Mouse (Mus musculus) regulatory T cell (primary cell): ENCODE measurements around the gene Mctp1.
"Not testable (repeated sequence)": the region's sequence is repeated elsewhere in the genome, so short reads cannot be mapped to it uniquely, and the experiment has no call there.

Source experiments
- in situ Hi-C: fragments of 300-600 bp; cut with MboI, MseI; formaldehyde crosslinking; loops from one replicate; pipeline ENCODE4 v1.15.1; 2025; ENCODE audit warnings: high pct_unique_total_duplicates

Gene Mctp1

GRCm38 (mm10) chr13:76481601-76482000, 97.3 kb downstream of the Mctp1 start:
- in situ Hi-C loops = no loop called here

DNA sequence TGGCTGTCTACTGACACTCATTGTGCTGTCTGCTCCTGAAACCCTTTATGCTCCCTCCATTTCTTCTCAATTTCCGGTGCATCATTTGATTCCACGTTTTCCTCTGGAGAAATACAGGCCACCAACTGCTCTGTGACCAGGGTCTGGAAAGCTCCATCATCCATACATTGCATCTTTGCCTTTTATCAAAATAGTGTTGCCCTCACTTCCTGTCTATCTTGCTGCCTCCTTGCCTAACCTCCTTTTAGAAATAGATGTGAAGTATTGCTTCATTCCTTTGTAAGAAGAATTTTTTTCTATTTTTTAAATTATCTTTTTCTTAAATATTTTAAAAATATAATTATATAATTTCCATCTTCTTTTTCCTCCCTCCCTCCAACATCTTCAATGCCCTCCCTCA, 98.7 kb downstream of the Mctp1 start:
- in situ Hi-C loops = no loop called here

DNA sequence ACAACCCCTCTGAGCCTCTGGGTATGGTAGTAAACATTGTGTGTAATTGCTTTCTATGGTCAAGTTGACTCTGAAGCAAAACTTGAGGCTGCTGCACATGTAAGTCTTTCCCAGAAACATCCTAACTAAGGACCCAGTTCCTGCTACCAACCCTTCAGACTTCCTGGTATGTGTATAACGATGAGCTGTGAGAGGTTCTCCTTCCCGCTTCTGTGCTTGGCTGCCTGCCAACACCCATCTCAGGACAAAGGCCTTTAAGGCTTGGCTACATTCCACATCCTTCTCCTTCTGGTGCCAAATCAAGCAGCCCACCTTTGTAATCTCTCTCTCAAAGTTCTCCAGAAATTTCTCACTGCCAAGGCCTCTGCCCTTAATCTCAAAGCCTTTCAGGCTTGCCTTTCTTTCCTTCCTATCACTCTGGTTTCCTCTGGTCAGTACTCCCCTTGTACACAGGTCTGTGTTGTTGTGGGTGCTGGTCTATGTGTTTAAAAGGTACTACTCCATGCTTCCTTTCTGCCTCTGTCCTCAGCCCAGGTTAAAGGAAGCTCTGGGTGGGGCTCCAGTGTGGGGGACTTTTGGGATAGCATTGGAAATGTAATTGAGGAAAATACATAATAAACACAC, 99.9 kb downstream of the Mctp1 start:
- in situ Hi-C loops = no loop called here

DNA sequence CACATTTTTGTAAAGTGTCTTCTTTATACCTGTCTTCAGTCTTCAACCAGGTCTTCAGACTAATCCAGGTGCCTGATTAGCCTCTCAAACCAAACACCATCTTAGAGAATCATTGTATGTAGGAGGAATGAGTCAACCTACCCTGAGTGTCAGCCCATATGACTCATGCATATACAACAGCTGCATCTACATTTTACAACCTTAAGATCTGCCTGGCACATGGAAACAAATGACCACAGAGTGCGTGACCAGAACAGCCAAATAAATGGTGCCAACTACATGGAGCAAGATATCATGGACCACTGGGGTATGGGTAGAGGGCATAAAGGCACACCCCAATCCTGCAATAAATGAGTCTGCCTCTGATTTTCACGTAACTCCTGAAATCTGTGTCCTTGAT, 131.6 kb downstream of the Mctp1 start:
- in situ Hi-C loops = no loop called here

DNA sequence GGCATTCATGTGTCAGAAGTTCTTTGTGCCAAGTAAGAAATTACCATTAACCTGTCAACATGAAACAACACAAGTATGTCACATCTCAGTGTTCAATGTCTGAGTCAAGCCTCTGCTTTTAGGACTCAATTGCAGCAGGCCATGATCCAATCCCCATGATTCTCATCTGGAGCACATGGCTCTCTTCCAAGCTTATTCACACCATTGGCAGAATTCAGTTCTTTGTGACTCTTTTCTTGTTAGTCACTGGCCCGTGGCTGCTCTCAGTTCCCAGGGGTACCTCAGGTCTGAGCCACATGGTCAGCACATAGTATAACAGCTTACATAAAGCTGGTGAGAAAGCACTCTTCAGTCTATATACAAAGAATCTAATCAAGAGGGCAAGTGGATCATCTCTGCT, 138.8 kb downstream of the Mctp1 start:
- in situ Hi-C loops = no loop called here

GRCm38 (mm10) chr13:76527326-76527725, 143.0 kb downstream of the Mctp1 start:
- in situ Hi-C loops = no loop called here

GRCm38 (mm10) chr13:76527751-76528150, 143.4 kb downstream of the Mctp1 start:
- in situ Hi-C loops = no loop called here

GRCm38 (mm10) chr13:76529915-76530314, 145.6 kb downstream of the Mctp1 start:
- in situ Hi-C loops = no loop called here

DNA sequence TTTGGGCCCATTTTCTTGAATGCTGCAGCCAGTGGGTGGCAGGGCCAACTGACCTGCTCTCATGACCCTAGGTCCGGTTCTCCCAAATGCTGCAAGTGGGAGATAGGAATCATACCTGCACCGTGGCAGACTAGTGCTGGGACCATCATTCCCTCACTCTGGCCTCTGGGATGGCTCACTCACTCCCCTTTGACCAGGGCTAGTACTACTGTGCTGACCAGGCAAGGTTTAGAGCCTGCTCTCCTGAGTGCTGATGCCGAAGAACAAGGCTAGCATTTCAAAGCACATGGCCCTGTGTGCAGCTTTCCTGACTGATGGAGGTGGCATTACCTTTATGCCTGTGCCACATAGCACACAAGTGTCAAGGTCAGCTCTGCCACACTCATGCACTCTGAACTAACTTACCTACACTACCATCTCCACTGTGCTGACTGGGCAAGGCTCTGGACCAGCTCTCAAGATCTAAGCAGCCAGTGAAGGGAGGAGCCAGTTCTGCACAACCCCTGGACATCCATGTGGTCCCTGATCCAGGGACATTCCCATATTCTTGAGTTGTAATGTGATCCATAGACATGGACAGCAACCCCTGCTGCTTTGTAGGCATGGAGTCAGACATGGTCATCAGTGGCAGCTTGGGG, 146.7 kb downstream of the Mctp1 start:
- in situ Hi-C loops = no loop called here

DNA sequence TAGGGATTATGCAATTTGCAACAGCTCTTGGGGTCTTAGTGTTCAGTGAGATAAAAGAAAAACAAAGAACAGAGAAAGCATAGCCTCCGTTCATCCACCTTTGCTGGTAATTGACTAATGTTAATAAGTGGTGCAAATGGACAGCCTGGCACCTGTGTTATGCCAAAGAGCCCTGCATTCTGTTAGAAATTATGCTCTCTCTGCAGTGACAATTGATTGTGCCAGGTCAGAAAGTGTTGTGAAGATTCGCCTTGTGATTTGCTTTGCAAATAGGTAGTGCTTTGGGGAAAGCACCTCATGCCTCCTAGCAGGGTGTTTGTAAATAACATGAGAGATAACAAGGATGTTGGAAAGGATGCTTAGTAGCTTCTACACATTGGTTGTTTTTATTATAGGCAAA, 163.5 kb downstream of the Mctp1 start:
- in situ Hi-C loops = no loop called here

DNA sequence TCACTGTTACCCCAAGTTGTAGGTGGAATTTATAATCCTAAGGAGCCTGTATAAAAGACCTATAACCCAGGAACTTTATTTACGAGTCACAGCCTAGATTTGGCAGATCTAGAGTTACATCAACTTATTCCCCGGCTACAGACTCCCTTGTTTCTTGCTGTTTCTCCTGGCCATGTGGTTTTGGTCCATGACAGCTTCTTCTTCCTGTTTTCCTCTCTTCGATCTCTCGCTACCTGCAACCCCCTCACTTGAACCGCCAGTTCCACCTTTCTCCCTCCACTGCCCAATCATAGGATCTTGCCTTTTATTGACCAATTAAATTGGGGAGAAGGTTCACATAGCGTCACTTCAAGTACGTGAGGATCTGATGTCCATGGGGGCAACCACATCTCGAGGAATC, 176.6 kb downstream of the Mctp1 start:
- in situ Hi-C loops = no loop called here

- in situ Hi-C loops = no loop called here
Observed at GRCm38 (mm10) chr13:76561594-76561993, 177.3 kb downstream of the Mctp1 start.

GRCm38 (mm10) chr13:76564061-76564460, 179.7 kb downstream of the Mctp1 start:
- in situ Hi-C loops = no loop called here

GRCm38 (mm10) chr13:76566024-76566423, 181.7 kb downstream of the Mctp1 start:
- in situ Hi-C loops = no loop called here

- in situ Hi-C loops = no loop called here
Observed at GRCm38 (mm10) chr13:76567448-76567847, 183.1 kb downstream of the Mctp1 start.

- in situ Hi-C loops = no loop called here
Observed at GRCm38 (mm10) chr13:76568569-76569211, 184.4 kb downstream of the Mctp1 start.

GRCm38 (mm10) chr13:76579414-76579813, 195.1 kb downstream of the Mctp1 start:
- in situ Hi-C loops = no loop called here

DNA sequence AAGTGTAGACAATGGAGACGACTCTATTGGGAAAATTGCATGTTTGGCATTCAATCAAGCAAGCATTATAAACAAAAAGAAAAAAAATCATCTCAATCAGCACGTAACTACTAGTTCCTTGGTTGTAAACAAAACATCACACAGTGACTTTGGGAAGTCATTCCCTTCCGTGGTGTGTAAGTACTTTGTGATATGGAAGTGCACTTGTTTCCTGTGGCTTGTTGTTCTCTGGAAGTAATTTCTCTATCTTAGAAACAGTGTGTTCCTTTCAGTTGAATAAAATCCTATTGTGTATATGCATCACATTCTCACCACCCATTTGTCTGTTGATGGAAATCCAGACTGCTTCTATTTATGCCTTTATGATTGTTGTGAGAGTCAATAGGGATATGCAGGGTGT, 201.1 kb downstream of the Mctp1 start:
- in situ Hi-C loops = no loop called here

DNA sequence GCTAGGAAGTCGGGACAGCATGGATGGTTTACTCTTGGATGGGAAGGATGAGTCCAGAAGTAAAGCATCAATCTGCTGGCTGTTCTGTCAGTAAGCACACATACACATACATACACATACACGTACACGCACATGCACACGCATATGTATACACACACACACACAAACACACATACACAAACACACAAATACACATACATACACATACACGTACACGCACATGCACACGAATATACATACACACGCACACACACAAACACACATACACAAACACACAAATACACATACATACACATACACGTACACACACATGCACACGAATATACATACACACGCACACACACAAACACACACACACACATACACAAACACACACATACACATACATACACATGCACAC, 206.4 kb downstream of the Mctp1 start:
- in situ Hi-C loops = not testable (repeated sequence)

DNA sequence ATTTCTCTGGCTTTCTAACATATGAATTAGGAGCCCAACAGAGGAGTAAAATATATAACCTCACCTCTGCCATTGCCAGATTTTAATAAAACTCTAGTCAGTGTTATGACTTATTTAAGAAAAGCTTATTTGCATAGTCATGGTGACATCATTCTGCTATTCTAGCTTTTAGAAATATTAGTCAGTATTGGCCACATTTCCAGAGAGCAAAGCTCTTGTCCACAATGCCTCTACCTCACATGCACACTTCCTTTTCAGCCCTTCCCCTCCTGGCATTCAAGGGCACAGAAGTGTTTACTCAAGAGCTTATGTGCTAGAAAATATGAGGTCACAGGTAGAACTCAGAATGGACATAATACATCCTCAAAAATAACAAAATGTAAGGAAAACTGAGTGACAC, 206.9 kb downstream of the Mctp1 start:
- in situ Hi-C loops = no loop called here

GRCm38 (mm10) chr13:76591692-76592091, 207.4 kb downstream of the Mctp1 start:
- in situ Hi-C loops = no loop called here

DNA sequence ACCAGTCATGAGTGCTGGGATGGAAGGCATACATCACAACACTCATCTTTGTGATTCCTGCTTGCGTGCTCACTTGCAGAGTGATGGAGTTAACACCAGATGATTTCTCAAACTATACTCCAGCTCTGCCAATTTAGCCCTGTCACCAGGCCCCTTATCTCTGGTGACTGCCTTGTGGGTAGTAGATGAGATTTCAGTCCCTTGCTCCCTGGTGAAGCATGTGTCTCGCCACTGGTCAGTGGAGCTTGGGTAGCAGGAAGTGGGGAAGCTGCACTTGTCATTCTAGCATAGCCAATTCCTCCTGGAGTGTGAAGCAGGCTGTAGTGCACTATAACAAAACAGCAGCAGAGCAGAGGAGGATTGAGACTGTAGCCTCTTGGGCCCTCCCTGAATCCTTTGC, 208.6 kb downstream of the Mctp1 start:
- in situ Hi-C loops = no loop called here

GRCm38 (mm10) chr13:76597005-76597404, 212.7 kb downstream of the Mctp1 start:
- in situ Hi-C loops = no loop called here
